Mouse (Mus musculus) adrenal gland, adult (tissue): Measurements from ENCODE around the gene Ubl4b.

Experiments
- DNase-seq, 2 experiments: peaks; one replicate each; pipeline ENCODE4 v3.0.0; 2022 to 2023; ENCODE audit warnings: low spot score in 1 of 2; ENCODE audit not compliant: inconsistent age in 2 of 2

Gene Ubl4b

DNA sequence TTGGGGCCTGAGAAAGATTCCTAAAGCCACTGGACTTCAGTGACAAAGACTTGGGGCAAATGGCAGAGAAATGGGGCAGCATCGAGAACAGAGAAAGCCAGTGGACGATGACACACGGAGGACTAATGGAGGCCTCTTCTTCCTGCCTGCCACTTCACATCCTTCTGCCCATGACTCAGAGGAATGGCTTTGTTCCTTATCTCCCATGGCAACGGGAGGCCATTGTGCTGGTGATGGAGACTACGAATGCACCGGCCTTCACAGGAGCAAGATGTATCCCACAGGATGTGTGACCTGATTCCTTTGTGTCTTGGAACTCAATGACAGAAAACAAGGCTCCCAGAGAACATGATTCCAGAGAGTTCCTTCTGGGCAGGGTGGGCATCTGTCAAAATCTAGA lies 30.3 kb downstream of the Ubl4b start:
- DNase-seq = no peak

DNA sequence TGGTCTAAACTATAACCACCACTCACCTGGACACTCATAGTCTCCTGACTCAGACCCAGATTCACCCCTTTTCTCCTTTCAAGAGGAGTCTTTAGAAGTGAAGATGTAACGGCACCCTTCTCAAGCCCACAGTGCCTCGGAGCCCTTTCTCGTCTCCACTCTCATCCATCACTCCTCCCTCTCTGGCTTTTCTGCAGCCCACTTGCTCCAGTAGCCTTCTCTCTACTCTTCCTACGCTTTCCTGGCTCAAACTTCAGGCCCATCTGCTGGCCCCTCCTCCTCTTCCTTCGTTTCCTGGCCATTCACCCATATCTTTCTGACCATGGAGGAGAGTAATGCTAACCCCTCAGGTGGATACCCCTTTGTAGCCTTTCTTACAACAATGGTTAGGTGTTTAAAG lies 33.9 kb downstream of the Ubl4b start:
- DNase-seq = no peak

GRCm38 (mm10) chr3:107517631-107518108 lies 37.2 kb downstream of the Ubl4b start, which contains the start of gene Slc6a17:
Gene Slc6a17, minus strand, starts transcription at chr3:107518018.
- DNase-seq = peak; percentile 79 to 84

GRCm38 (mm10) chr3:107516776-107517630 lies 37.9 kb downstream of the Ubl4b start:
- peak; percentile 30 to 45 for DNase-seq

DNA sequence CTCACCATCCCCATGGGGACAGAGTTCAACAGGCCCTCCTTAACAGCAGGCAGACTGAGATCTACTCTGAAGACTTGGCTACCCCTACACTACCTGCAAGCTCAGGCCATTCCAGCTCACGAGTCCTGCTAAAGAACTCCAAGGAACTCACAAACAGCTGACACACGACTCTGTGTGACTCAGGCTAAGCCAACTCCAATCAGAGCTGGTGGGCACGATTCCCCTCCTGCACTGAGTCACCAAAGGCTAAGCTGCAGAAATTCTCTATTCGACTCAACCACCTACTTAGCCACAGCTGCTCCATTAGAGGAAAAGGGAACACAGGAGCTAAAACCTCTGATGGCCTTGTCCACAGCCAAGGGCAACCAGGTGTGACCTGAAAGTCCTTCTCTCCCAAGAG lies 38.9 kb downstream of the Ubl4b start:
- DNase-seq = peak in 1 of 2 experiments; percentile 16

GRCm38 (mm10) chr3:107511416-107511815 lies 43.5 kb downstream of the Ubl4b start:
- DNase-seq = no peak

DNA sequence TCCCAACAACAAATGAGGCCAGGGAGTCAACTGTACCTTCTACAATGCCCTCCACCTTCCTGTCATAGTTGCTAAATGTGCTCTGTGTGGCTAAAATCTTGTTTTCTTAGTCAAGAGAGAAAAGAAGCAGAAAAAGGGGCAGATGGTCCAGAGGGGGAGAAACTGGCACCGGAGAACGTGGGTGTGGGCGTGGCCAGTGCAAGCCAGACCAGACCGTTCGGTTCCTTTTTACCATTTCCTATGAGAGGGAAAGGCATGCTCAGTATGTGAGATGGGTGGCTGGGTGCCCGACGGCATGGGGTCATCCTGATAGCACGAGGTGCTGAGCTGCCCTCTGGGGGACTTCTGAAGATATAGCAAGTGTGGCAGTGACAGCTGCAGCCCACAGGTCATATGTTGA lies 46.2 kb downstream of the Ubl4b start:
- DNase-seq = no peak

- DNase-seq = no peak
Observed at GRCm38 (mm10) chr3:107507966-107508365, 46.9 kb downstream of the Ubl4b start.

DNA sequence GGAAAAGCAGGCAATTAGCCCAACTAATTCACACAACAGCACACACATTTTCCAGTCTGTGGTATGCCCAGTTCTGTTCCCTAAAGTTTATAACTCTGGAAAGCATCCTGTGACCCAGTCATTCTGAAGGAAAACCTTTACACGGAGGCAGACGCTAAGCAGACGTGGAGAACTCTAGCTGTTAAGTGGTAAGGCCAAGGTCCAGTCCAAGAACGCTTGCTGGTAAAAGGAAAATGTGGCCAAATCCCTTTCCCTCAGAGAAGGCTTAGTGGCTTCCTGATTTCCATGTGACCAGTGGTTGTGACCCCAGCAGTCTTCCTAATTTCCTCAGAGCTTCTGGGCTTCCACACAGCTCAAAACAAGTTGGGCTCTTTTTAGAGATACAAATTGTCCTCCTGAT lies 48.3 kb downstream of the Ubl4b start:
- DNase-seq = no peak

- no peak for DNase-seq
Observed at GRCm38 (mm10) chr3:107505464-107506367, 49.2 kb downstream of the Ubl4b start.

- DNase-seq = no peak
Observed at GRCm38 (mm10) chr3:107504542-107504941, 50.3 kb downstream of the Ubl4b start.

DNA sequence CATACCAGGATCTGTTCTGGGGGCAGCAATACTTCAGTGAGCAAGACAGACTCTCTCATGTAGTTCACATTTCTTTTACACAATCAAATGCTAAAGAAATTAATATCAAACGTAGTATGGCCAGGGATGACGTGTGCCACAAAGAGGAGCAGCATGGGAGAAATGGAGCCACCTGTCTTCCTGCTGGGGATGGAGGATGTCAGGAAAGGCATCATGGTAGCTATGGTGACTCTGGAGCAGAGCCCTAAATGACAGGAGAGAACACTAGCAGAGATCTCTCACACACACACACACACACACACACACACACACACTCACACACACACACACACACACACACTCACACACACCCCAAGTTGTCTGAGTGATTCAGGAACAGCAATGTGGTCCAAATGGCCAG lies 51.2 kb downstream of the Ubl4b start:
- DNase-seq = no peak
